Mouse (Mus musculus): ENCODE measurements around the gene Ntng2.

- TF ChIP-seq CTCF (IDR thresholded peaks at IDR 0.05; ENCODE audit: extremely low read depth, insufficient read depth, low read length) (no peak), POLR2A (IDR thresholded peaks at IDR 0.05; ENCODE audit: extremely low read depth, insufficient read depth, low read length) (no peak)
Observed at GRCm38 (mm10) chr2:29246891-29247290, 5.9 kb downstream of the Ntng2 start.

All from cortical plate, adult 2 months (tissue).